Mouse (Mus musculus): ENCODE results near the gene Zfp575.

DNA sequence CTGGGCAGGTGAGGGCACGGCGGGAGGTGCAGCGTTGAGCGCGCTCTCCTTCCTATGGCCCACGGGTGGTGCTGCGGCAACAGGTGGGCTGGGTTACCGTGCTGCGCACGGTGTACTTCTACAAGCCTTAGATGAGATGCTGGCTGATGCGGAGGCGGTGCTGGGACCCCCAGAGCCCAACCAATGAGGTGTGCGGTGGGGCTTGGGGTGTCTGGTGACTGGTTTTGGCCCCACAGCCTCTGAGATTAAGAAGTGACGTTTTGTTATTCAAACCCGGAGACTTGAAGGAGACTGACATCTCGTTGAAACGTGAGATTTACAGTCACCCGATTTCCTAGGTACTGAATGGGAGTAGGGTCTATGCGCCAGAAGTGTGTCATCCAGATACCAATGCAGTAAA lies 53.1 kb downstream of the Zfp575 start:
- no peak for TF ChIP-seq POLR2A (IDR thresholded peaks at IDR 0.05; ENCODE audit: borderline replicate concordance, extremely low read depth, low read depth, low read length)
- TF ChIP-seq CTCF (IDR thresholded peaks at IDR 0.05; ENCODE audit: insufficient read depth, low read length), result no peak

Measured in lung, adult 2 months (tissue).